Mouse (Mus musculus) small intestine, adult 2 months (tissue): ENCODE results near the gene Bap1. TPM values are rescaled to one million over a fixed set of nuclear protein-coding genes. Genes with fewer than 3 reads are reported as not detected.
A peak's percentile ranks its signal among the peaks of the same experiment; 100 is the strongest.

Experiments
- H3K27ac ChIP-seq: fragments of 200-500 bp; 2 replicates; pipeline ENCODE4 v1.5.1; 2012; ENCODE audit warnings: low read depth, low read length, control low read depth, inconsistent platforms; ENCODE audit not compliant: insufficient read depth
- H3K27me3 ChIP-seq: fragments of 200-500 bp; 2 replicates; pipeline ENCODE4 v1.6.1; 2012; ENCODE audit warnings: mild to moderate bottlenecking, moderate library complexity, low read length, inconsistent platforms; ENCODE audit not compliant: control insufficient read depth, insufficient read depth
- H3K36me3 ChIP-seq: fragments of 200-500 bp; 2 replicates; pipeline ENCODE4 v1.6.1; 2012; ENCODE audit warnings: mild to moderate bottlenecking, low read length, control low read depth, inconsistent platforms; ENCODE audit not compliant: control insufficient read depth, insufficient read depth
- H3K4me1 ChIP-seq: fragments of 200-500 bp; 2 replicates; pipeline ENCODE4 v1.6.1; 2012; ENCODE audit warnings: low read length, inconsistent platforms, mixed read lengths; ENCODE audit not compliant: control insufficient read depth, insufficient read depth, insufficient read length
- H3K4me3 ChIP-seq: fragments of 200-500 bp; 2 replicates; pipeline ENCODE4 v1.5.1; 2012; ENCODE audit warnings: low read depth, mild to moderate bottlenecking, control low read depth, inconsistent platforms, low read length, moderate library complexity
- CTCF ChIP-seq: fragments of 200-500 bp; IDR thresholded peaks from 2 replicates; pipeline ENCODE4 v1.5.1; 2012; ENCODE audit warnings: low read depth, mild to moderate bottlenecking, control low read depth, inconsistent platforms, low read length, moderate library complexity, mixed read lengths; ENCODE audit not compliant: insufficient replicate concordance, insufficient read length; ENCODE audit errors: extremely low read depth
- POLR2A ChIP-seq: fragments of 200-500 bp; IDR thresholded peaks from 2 replicates; pipeline ENCODE4 v1.6.1; 2012; ENCODE audit warnings: low read depth, mild to moderate bottlenecking, control low read depth, inconsistent platforms, low read length, moderate library complexity
- WGBS: fragments of 180-500 bp; shearing (Covaris S2); methylation state at CpG from one replicate; pipeline ENCODE4 v1.1.7; 2018; 5-methylcytosine and 5-hydroxymethylcytosine counted together
- polyA plus RNA-seq: library from polyadenylated mRNA; depleted of rRNA; stranded (reverse); fragments of >200 nt; gene quantifications from 2 replicates; pipeline ENCODE4 v1.2.3, GENCODE M21; 2012; rRNA removed

Gene Bap1
- polyA plus RNA-seq, 1 experiment: 30.0 TPM

GRCm38 (mm10) chr14:31269456-31270100, 18.3 kb downstream of the Bap1 start:
- TF ChIP-seq CTCF (no peak), POLR2A (no peak)
- peak overlapping the region; percentile 17; the same call in 1 of the 2 replicates for H3K4me3 ChIP-seq
- no peaks in the 10 kb centered on the region for H3K27me3 ChIP-seq
- H3K36me3 ChIP-seq: no peaks in the 10 kb centered on the region
- no peak overlapping the region for H3K27ac ChIP-seq
- no peaks in the 10 kb centered on the region for H3K4me1 ChIP-seq
- WGBS: 20% methylated on average over 28 of the region's 28 CpGs

GRCm38 (mm10) chr14:31271121-31271520, 19.9 kb downstream of the Bap1 start:
- no peaks in the 10 kb centered on the region for H3K36me3 ChIP-seq
- no peaks in the 10 kb centered on the region for H3K27me3 ChIP-seq
- no peak for TF ChIP-seq POLR2A
- no peak for TF ChIP-seq CTCF
- H3K4me1 ChIP-seq: no peaks in the 10 kb centered on the region
- H3K4me3 ChIP-seq: no peak overlapping the region
- no peak overlapping the region for H3K27ac ChIP-seq
- 88% methylated on average over 6 of the region's 6 CpGs for WGBS

DNA sequence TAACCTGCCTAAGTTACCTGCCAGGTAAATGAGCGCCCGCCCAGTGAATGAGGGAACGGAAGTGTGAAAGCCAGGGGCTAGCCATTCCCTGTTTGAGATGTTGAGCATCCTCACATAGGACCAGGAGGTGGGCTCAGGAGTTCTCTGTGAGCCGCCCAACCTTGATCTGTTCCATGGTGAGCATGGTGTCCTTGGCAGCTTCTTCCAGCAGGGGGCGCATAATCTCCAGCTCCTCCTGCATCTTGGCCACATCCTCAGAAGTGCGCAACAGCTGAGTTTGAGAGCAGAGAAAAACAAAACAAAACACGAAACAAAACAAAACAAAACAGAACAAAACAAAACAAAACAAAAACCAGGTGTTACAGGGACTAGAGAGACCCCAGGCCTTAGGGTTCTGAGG, 20.9 kb downstream of the Bap1 start:
- Histone ChIP-seq H3K27me3 (no peaks in the 10 kb centered on the region), H3K27ac (no peak overlapping the region), H3K36me3 (no peaks in the 10 kb centered on the region), H3K4me3 (no peak overlapping the region), H3K4me1 (no peaks in the 10 kb centered on the region)
- peak; percentile 87; the same call in 1 of the 2 replicates for TF ChIP-seq CTCF
- no peak for TF ChIP-seq POLR2A
- WGBS: 30% methylated on average over 7 of the region's 7 CpGs

- H3K4me3 ChIP-seq: no peak overlapping the region
- TF ChIP-seq POLR2A (no peak), CTCF (no peak)
- H3K27ac ChIP-seq: no peak overlapping the region
- 72% methylated on average over 8 of the region's 8 CpGs for WGBS
- no peaks in the 10 kb centered on the region for H3K36me3 ChIP-seq
- no peaks in the 10 kb centered on the region for H3K27me3 ChIP-seq
- H3K4me1 ChIP-seq: no peaks in the 10 kb centered on the region
Observed at GRCm38 (mm10) chr14:31285728-31286127, 34.5 kb downstream of the Bap1 start.

Other genes starting within 250 kb of the Bap1 start
- 39.4 and 64.5 TPM in 2 replicates for gene Spcs1, start 249.8 kb upstream of the Bap1 start, polyA plus RNA-seq
- 3.8 and 6.8 TPM in 2 replicates for gene Pbrm1, start 232.3 kb upstream of the Bap1 start, polyA plus RNA-seq
- gene Gnl3, start 232.3 kb upstream of the Bap1 start, polyA plus RNA-seq: 3.3 and 5.5 TPM in 2 replicates
- gene Smim4, start 122.5 kb upstream of the Bap1 start, polyA plus RNA-seq: 22.8 and 37.3 TPM in 2 replicates
- gene Nt5dc2, start 120.4 kb upstream of the Bap1 start, polyA plus RNA-seq: 9.0 and 13.0 TPM in 2 replicates
- 31.3 and 65.4 TPM in 2 replicates for gene Stab1, start 82.8 kb upstream of the Bap1 start, polyA plus RNA-seq
- gene Tnnc1, start 43.1 kb upstream of the Bap1 start, polyA plus RNA-seq: 0.34 TPM in 1 of 2 replicates, not detected in the other
- 120 and 157 TPM in 2 replicates for gene Nisch, start 34.5 kb upstream of the Bap1 start, polyA plus RNA-seq
- gene Sema3g, start 33.6 kb upstream of the Bap1 start, polyA plus RNA-seq: 1.5 and 2.1 TPM in 2 replicates
- gene Phf7, start 133 bp upstream of the Bap1 start, polyA plus RNA-seq: 1.3 and 2.3 TPM in 2 replicates
- 0.08 TPM in 2 replicates for gene Dnah1, start 72.4 kb downstream of the Bap1 start, polyA plus RNA-seq
- gene Capn7, start 85.2 kb downstream of the Bap1 start, polyA plus RNA-seq: 3.3 and 5.8 TPM in 2 replicates
- 3.0 and 6.9 TPM in 2 replicates for gene Sh3bp5, start 184.6 kb downstream of the Bap1 start, polyA plus RNA-seq
- gene Eaf1, start 242.9 kb downstream of the Bap1 start, polyA plus RNA-seq: 14.5 and 24.0 TPM in 2 replicates
- gene Mettl6, start 243.6 kb downstream of the Bap1 start, polyA plus RNA-seq: 2.2 and 3.3 TPM in 2 replicates